Mouse (Mus musculus): ENCODE data around the gene Dctn3.

DNA sequence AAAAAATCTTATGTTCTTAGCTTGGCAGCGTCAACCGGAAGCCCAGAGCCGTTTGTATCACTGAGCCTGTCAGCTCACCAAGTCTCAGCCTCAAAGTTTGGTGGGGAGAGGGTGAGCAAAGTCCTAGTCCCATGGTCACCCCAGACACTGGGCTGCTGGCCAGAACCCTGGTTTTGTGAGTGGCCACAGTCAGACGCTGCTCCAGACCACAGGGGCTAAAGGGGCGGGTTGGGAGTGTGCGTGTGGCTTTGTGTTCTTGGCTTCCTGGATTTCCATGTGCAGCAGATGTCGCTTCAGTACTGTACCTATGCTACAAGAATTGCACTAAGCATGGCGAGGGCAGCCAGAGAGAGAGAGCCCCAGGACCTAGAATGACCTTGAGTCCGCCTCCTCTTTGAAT, 36.2 kb upstream of the Dctn3 start:
- TF ChIP-seq TAL1 (IDR thresholded peaks at IDR 0.05; ENCODE audit: low read length), result no peak
- TF ChIP-seq GATA1 (IDR thresholded peaks at IDR 0.05; ENCODE audit: low read length), result no peak
